Comparison of ENCODE assay signal across 8 mouse cellular contexts in genomic region chr7:142894669-142895068, GRCm38 (mm10). TPM values are rescaled to one million over a fixed set of nuclear protein-coding genes. Genes with fewer than 3 reads are reported as not detected.
DNase-seq lines count a peak whose midpoint lies in the region; ATAC-seq and TF ChIP-seq lines count a peak whose summit lies in the region.

No protein-coding gene starts in this region.

- 9% methylated on average over 3 of the region's 3 CpGs for WGBS in embryonic facial prominence, embryonic 11.5 days
- WGBS in liver, postnatal 0 days (ENCODE audit: insufficient replicate concordance), result 6% methylated on average over 3 of the region's 3 CpGs
- 0% methylated on average over 3 of the region's 3 CpGs for WGBS in olfactory bulb, adult 2 months

- no peaks in the 10 kb centered on the region for H3K27me3 ChIP-seq in embryonic facial prominence, embryonic 11.5 days (ENCODE audit: control insufficient read depth, insufficient read depth, low read length)
- peaks cover 6% of the 10 kb centered on the region; the same call in 1 of the 2 replicates for H3K27me3 ChIP-seq in liver, postnatal 0 days (ENCODE audit: insufficient read depth, low read length)

- H3K27ac ChIP-seq in embryonic facial prominence, embryonic 11.5 days (replicated peaks; ENCODE audit: low read depth, low read length), result no peak overlapping the region
- H3K27ac ChIP-seq in liver, postnatal 0 days (ENCODE audit: low read depth), result no peak overlapping the region
- H3K27ac ChIP-seq in olfactory bulb, adult 2 months (ENCODE audit: insufficient read depth, low read depth, low read length), result no peak overlapping the region

- no peak for ATAC-seq in embryonic facial prominence, embryonic 11.5 days (replicated peaks; ENCODE audit: insufficient number of reproducible peaks, low FRiP score, low TSS enrichment, low read depth)
- 0 out of 2 replicates have a peak, but pooled peaks have one; percentile 29 for ATAC-seq in liver, postnatal 0 days

- H3K4me3 ChIP-seq in embryonic facial prominence, embryonic 11.5 days (ENCODE audit: low read depth, low read length), result no peak overlapping the region
- no peak overlapping the region for H3K4me3 ChIP-seq in liver, postnatal 0 days (ENCODE audit: low read depth, low read length)
- no peak overlapping the region for H3K4me3 ChIP-seq in olfactory bulb, adult 2 months (ENCODE audit: insufficient read depth, low read depth, low read length)

- H3K36me3 ChIP-seq in embryonic facial prominence, embryonic 11.5 days (replicated peaks; ENCODE audit: control insufficient read depth, insufficient read depth, low read depth, low read length), result no peaks in the 10 kb centered on the region
- no peaks in the 10 kb centered on the region for H3K36me3 ChIP-seq in liver, postnatal 0 days (replicated peaks; ENCODE audit: insufficient read depth, low read length)

- TF ChIP-seq CTCF in liver, postnatal 0 days (IDR thresholded peaks at IDR 0.05; ENCODE audit: low read depth), result peak; percentile 94
- TF ChIP-seq CTCF in olfactory bulb, adult 2 months (IDR thresholded peaks at IDR 0.05; ENCODE audit: insufficient read depth, low read depth, low read length), result peak; percentile 75

- H3K9ac ChIP-seq in embryonic facial prominence, embryonic 11.5 days (replicated peaks; ENCODE audit: low read length), result no peak overlapping the region
- no peak overlapping the region for H3K9ac ChIP-seq in liver, postnatal 0 days (replicated peaks)

- no peak for TF ChIP-seq EP300 in liver, postnatal 0 days (IDR thresholded peaks at IDR 0.05; ENCODE audit: low read depth)

- no peaks in the 10 kb centered on the region for H3K4me1 ChIP-seq in embryonic facial prominence, embryonic 11.5 days (ENCODE audit: control insufficient read depth, insufficient read depth, low read length)
- no peaks in the 10 kb centered on the region for H3K4me1 ChIP-seq in liver, postnatal 0 days (ENCODE audit: insufficient read depth)
- H3K4me1 ChIP-seq in olfactory bulb, adult 2 months (ENCODE audit: control insufficient read depth, insufficient read depth, low read length), result peaks cover 14% of the 10 kb centered on the region; the same call in 1 of the 2 replicates

- TF ChIP-seq POLR2A in olfactory bulb, adult 2 months (IDR thresholded peaks at IDR 0.05; ENCODE audit: insufficient read depth, low read depth, low read length), result no peak

- no peak overlapping the region for H3K4me2 ChIP-seq in embryonic facial prominence, embryonic 11.5 days (ENCODE audit: low read depth, low read length)
- no peak overlapping the region for H3K4me2 ChIP-seq in liver, postnatal 0 days (ENCODE audit: low read depth, low read length)

- DNase-seq in CD4-positive helper T cell, adult 2 months (ENCODE audit: low read depth, low spot score), result peak; percentile 72
- peak; percentile 67 for DNase-seq in adrenal gland, postnatal 25 days
- DNase-seq in embryonic facial prominence, embryonic 11.5 days (ENCODE audit: low spot score), result peak; percentile 94
- DNase-seq in heart, adult 8-10 months (ENCODE audit: low spot score), result peak; percentile 81
- DNase-seq in kidney, postnatal 10 days, result peak; percentile 85
- peak; percentile 86 for DNase-seq in liver, postnatal 0 days
- peak; percentile 79 for DNase-seq in testis, postnatal 14 days (ENCODE audit: low spot score)

- H3K9me3 ChIP-seq in embryonic facial prominence, embryonic 11.5 days (replicated peaks; ENCODE audit: control insufficient read depth, low read length), result no peaks in the 10 kb centered on the region
- no peaks in the 10 kb centered on the region for H3K9me3 ChIP-seq in liver, postnatal 0 days (ENCODE audit: low read length)

RNA-seq across cellular contexts. Expression of gene Th, which starts 36.3 kb away (rescaled TPM):
- total RNA-seq in adrenal gland, postnatal 25 days (2021), result 517 and 537 TPM in 2 replicates
- polyA plus RNA-seq in embryonic facial prominence, embryonic 11.5 days (2014; fragmentation: Nextera tagmentation; extraction: Ambion mirVana), result 2.8 and 4.7 TPM in 2 replicates
- total RNA-seq in heart, adult 8-10 months (2022), result not detected
- not detected in 2 replicates for polyA plus RNA-seq in liver, postnatal 0 days (2015; fragmentation: Nextera tagmentation; extraction: Ambion mirVana)
- not detected in 2 replicates for polyA plus RNA-seq in olfactory bulb, adult 2 months (2012; ENCODE audit: insufficient read depth, insufficient read length, low replicate concordance, missing spikeins)
